Mouse (Mus musculus): ENCODE data around the gene Plscr3.
"Not testable (repeated sequence)": the region's sequence is repeated elsewhere in the genome, so short reads cannot be mapped to it uniquely, and the experiment has no call there.

The Plscr3 gene

GRCm38 (mm10) chr11:69833554-69833953, 12.6 kb upstream of the Plscr3 start:
- no peak for DNase-seq

- no peak for DNase-seq
Measured at GRCm38 (mm10) chr11:69834001-69834549, 12.1 kb upstream of the Plscr3 start.

GRCm38 (mm10) chr11:69835326-69835965, 10.7 kb upstream of the Plscr3 start:
- DNase-seq = no peak

- DNase-seq = no peak
Measured at GRCm38 (mm10) chr11:69835966-69836335, 10.2 kb upstream of the Plscr3 start.

GRCm38 (mm10) chr11:69836703-69837576, 9.2 kb upstream of the Plscr3 start:
- peak; percentile 77 for DNase-seq

DNA sequence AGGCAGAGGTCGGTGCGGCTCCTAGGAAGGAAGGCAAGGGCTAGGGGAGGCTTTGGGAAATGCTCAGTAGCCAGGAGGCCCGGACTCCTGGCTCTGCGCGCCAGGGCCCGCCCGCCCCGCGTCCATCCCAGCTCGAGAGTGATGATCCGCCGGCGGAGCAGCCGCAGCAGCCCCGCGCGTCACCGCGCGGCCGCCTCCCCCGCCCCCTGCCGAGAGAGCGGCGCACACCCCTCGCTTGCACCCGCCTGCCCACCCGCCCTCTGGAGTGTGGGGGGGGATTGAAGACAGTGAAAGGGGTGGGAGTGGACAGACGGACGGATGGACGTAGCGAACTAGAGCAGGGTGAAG, 8.6 kb upstream of the Plscr3 start, which contains the start of gene Nlgn2:
Gene Nlgn2 (minus strand): TSS at position 181 of the 348 bp plus-strand sequence.
- no peak for DNase-seq

DNA sequence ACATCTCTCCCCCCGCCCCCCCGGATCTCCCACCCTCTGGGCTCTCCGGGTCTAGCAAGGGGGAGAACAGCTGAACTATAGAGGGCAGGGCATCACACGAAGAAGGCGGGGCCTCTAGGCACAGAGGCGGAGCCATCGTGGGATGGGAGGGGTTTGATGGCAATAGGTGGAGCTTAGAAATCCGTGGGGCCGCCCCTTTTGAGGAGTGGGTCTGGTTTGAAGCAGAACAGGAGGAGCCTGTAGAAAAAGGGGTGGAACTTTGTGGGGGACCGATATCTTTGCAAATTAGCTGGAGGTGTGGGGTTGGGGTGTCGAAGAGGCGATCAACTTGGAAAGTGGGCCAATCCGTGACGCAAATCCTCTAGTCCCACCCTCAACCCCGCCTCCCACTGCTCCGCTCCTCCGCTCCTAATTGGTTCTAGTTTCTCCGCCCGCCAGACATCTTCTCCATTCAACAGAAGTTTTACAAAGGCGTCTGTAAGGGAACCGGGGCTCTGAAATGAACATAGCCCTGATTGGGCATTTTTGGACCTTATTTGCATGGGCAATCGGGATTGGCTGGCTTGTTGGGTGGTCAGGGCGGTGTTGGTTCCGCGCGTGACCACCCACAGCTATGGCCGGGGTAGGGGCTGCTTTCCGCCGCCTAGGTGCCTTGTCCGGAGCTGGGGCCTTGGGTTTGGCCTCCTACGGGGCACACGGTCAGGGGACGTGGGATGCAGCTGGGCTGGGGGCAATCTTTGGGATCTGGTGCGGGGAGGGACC, 8.0 kb upstream of the Plscr3 start, which contains the start of gene Tmem256:
Gene Tmem256 (plus strand): TSS at position 563 of the 762 bp plus-strand sequence.
- peak; percentile 99 for DNase-seq

GRCm38 (mm10) chr11:69838714-69839104, 7.5 kb upstream of the Plscr3 start:
- DNase-seq = no peak

DNA sequence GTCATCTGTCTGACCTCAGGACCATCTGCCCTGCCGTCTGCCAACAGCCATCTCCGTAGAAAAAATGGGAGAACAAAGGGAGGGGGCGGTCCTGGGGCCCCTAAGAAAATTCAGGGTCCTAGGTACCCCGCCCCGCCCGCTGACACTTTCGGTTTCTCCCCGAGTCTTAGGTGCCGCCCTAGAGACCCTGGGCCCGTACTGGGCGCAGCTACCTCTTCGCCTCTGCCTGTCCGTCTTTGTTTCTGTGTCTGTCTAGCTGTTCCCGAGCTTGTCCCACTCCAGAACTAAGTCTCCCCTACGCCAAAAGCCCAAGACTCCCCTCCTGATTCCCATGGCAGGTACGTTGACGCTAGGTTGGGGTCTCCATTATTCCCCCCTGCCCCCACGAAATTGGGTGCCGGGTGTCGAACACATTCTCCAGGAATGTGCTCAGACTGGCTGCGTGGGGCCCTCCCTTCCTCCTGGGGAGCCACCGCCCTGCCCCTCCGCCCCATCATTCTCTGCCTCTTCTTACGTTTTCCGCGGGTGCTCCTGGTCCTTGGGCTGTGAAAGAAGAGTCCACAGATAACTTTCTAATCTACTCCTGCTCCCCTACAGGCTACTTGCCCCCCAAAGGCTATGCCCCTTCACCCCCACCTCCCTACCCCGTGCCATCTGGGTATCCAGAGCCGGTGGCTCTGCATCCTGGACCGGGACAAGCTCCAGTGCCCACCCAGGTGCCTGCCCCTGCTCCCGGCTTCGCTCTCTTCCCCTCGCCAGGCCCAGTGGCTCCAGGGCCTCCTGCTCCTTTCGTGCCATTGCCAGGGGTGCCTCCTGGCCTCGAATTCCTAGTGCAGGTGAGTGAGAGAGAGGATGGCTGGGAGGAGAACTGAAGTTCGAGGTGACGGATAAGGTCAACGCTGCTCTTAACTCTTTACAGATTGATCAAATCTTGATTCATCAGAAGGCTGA, 837 bp downstream of the Plscr3 start:
- peak; percentile 57 for DNase-seq

GRCm38 (mm10) chr11:69848021-69848420, 1.8 kb downstream of the Plscr3 start:
- DNase-seq = peak; percentile 86

GRCm38 (mm10) chr11:69849128-69849527, 3.0 kb downstream of the Plscr3 start:
- DNase-seq = peak; percentile 26

DNA sequence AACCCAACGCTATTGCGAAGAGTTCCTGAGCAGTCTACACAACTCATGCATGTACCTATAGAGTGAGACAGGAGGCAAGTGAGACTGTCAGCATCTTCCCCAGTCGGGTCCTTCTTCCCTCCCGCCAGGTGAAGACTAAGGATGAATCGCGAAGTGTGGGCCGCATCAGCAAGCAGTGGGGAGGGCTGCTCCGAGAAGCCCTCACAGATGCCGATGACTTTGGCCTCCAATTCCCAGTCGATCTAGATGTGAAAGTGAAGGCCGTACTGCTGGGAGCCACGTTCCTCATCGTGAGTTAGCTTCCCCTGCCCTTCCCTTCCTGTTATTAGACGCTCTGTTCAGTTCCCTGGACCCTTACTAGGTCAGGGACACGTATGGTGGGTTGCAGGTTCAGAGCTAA, 3.7 kb downstream of the Plscr3 start:
- DNase-seq = peak; percentile 28

DNA sequence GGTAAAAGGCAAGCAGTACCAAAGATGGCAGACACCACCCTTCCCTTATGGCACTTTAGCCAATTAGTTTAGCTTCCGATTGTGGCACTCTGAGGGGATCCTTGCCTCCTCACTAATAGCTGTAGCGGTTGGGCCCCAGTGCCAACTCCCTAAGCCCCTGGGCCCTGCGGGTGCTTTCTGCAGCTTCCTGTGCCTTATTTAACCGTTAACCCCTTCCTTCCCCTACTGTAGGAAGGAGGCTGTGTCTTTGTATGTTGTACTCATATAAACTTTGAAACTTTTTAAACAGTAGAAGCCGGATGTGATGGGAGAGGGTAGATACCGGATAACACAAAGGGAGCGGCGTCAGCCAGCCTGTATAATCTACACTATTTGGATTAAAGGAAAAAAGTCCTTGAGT, 4.6 kb downstream of the Plscr3 start:
- no peak for DNase-seq

GRCm38 (mm10) chr11:69853994-69854393, 7.8 kb downstream of the Plscr3 start:
- DNase-seq = no peak

GRCm38 (mm10) chr11:69854680-69855079, 8.5 kb downstream of the Plscr3 start:
- no peak for DNase-seq

GRCm38 (mm10) chr11:69855347-69855746, 9.2 kb downstream of the Plscr3 start:
- peak; percentile 56 for DNase-seq

DNA sequence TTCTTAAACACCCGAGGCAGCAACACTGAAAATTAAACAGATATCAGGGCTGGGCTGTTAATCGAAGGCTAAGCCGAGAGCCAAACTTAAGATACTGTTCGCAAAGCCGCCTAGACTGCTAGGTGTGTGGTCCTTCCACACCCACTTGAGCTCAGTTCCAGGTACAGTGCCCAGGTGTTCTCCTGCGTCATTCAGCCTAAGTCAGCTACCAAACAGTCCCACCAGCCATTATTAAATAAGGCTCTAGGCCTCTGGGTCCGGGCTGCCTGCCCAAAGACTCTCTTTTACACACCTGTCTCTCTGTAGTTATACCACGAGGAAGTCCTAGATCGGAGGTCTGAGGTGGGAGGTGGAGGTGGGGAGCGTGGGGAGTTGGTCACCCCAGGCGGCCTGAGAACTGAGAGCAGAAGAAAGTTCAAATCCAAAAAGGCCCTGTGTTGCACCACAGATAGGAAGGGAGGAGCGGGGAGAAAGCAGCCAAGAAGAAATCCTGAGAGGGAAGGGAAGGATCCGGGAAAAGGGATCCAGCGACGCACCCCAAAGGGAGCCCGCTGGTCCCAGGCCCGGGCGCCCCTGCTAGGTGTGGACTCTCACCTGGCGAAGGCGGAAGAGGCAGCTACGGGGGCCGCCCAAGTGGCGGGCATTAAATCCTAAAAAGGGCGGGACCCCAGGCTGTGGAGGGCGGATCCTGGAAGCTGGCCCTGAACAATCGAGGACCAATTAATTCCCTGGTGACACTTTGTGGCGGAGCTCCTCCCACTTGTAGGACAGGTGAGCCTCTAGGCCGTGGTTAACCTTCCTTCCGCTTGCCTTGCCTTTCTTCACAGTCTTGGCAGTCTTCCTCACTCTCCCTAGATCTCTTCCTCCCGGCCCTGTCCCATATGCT, 12.2 kb downstream of the Plscr3 start, which contains the start of gene Tnk1:
Gene Tnk1 (minus strand): TSS at position 618 of the 886 bp plus-strand sequence.
- no peak for DNase-seq

DNA sequence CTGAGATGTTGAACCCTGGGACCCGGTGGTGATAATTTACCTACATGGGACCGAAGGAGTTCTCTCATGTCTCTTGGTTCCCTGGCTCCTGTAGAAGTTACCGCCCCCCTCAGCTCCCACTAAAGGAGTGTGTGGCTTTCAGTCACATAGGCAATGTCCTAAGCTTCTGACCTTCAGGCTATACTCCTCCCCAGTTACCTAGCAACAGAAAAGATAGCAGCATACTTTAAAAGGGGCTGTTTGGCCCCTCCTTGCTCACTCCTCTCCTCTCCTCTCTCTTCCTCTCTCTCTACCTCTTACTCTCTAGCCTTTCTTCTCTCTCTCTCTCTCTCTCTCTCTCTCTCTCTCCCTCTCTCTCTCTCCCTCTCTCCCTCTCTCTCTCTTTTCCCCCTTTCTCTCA, 17.6 kb downstream of the Plscr3 start:
- not testable (repeated sequence) for DNase-seq

- DNase-seq = no peak
Measured at GRCm38 (mm10) chr11:69864138-69864860, 18.1 kb downstream of the Plscr3 start.

- DNase-seq = no peak
Measured at GRCm38 (mm10) chr11:69865561-69865960, 19.4 kb downstream of the Plscr3 start.

Measured in cerebellum, adult 9-10 months (tissue).